Mouse (Mus musculus) forebrain, embryonic 11.5 days (tissue): ENCODE data around the gene Phf21b. TPM values are rescaled to one million over a fixed set of nuclear protein-coding genes. Genes with fewer than 3 reads are reported as not detected.
A peak's percentile ranks its signal among the peaks of the same experiment; 100 is the strongest.
"Not testable (repeated sequence)": the region's sequence is repeated elsewhere in the genome, so short reads cannot be mapped to it uniquely, and the experiment has no call there.

Source experiments
- ATAC-seq: fragments of 200-750 bp; cut with Nextera tagmentation; replicated peaks from 2 replicates; pipeline ENCODE4 v1.8.0; 2017; ENCODE audit warnings: moderate TSS enrichment; ENCODE audit not compliant: low FRiP score
- DNase-seq: peaks from one replicate; pipeline ENCODE4 v3.0.0-alpha.2; 2017; ENCODE audit warnings: low spot score
- H3K27ac ChIP-seq: fragments of 300-500 bp; sonication (generic); 2 replicates; pipeline ENCODE4 v1.5.1; 2014; ENCODE audit warnings: low read depth, low read length
- H3K27me3 ChIP-seq: fragments of 300-500 bp; sonication (generic); 2 replicates; pipeline ENCODE4 v1.6.1; 2014; ENCODE audit warnings: mild to moderate bottlenecking, low read length, mixed read lengths; ENCODE audit not compliant: control insufficient read depth, insufficient read depth
- H3K36me3 ChIP-seq: fragments of 300-500 bp; sonication (generic); 2 replicates; pipeline ENCODE4 v1.6.1; 2014; ENCODE audit warnings: mild to moderate bottlenecking, low read length, moderate library complexity, mixed read lengths; ENCODE audit not compliant: control insufficient read depth, insufficient read depth
- H3K4me1 ChIP-seq: fragments of 300-500 bp; sonication (generic); replicated peaks from 2 replicates; pipeline ENCODE4 v1.6.1; 2014; ENCODE audit warnings: low read length, mixed read lengths; ENCODE audit not compliant: control insufficient read depth, insufficient read depth
- H3K4me2 ChIP-seq: fragments of 300-500 bp; sonication (generic); 2 replicates; pipeline ENCODE4 v1.6.1; 2014; ENCODE audit warnings: low read depth, mild to moderate bottlenecking, low read length, moderate library complexity, mixed read lengths; ENCODE audit not compliant: severe bottlenecking
- H3K4me3 ChIP-seq: fragments of 300-500 bp; sonication (generic); 2 replicates; pipeline ENCODE4 v1.5.1; 2014; ENCODE audit warnings: low read depth, low read length
- H3K9ac ChIP-seq: fragments of 300-500 bp; sonication (generic); 2 replicates; pipeline ENCODE4 v1.6.1; 2014; ENCODE audit warnings: low read length
- H3K9me3 ChIP-seq: fragments of 300-500 bp; sonication (generic); 2 replicates; pipeline ENCODE4 v1.6.1; 2016; ENCODE audit warnings: low read length, mixed read lengths; ENCODE audit not compliant: control insufficient read depth
- WGBS: fragments of 180-500 bp; shearing (Covaris S2); extraction: QIAGEN DNeasy Blood & Tissue Kit; methylation state at CpG from one replicate; pipeline ENCODE4 v1.1.7; 2014; 5-methylcytosine and 5-hydroxymethylcytosine counted together
- polyA plus RNA-seq: library from polyadenylated mRNA; unstranded; fragments of >200 nt; fragmentation: Nextera tagmentation; extraction: Ambion mirVana; gene quantifications from 2 replicates; pipeline ENCODE4 v1.2.1, GENCODE M21; 2014

The Phf21b gene
- polyA plus RNA-seq, 1 experiment from 2014 or later: 26.6 TPM

GRCm38 (mm10) chr15:84775421-84776174 is 80.3 kb downstream of the Phf21b start:
- ATAC-seq: no peak
- no peaks in the 10 kb centered on the region for H3K9me3 ChIP-seq
- 40% methylated on average over 20 of the region's 20 CpGs for WGBS

GRCm38 (mm10) chr15:84772191-84773111 is 83.4 kb downstream of the Phf21b start:
- no peak overlapping the region for H3K4me2 ChIP-seq
- H3K27me3 ChIP-seq: no peaks in the 10 kb centered on the region
- DNase-seq: no peak
- 0 out of 2 replicates have a peak, but pooled peaks have one; percentile 15 for ATAC-seq
- 87% methylated on average over 21 of the region's 21 CpGs for WGBS
- H3K9me3 ChIP-seq: no peaks in the 10 kb centered on the region
- H3K4me1 ChIP-seq: peaks cover 4% of the 10 kb centered on the region; the same call in 1 of the 2 replicates
- no peak overlapping the region for H3K4me3 ChIP-seq
- no peak overlapping the region for H3K27ac ChIP-seq
- no peaks in the 10 kb centered on the region for H3K36me3 ChIP-seq
- H3K9ac ChIP-seq: no peak overlapping the region

More at GRCm38 (mm10) chr15:84775421-84776174, 80.3 kb downstream of the Phf21b start:
- H3K27me3 ChIP-seq: no peaks in the 10 kb centered on the region
- peaks cover 4% of the 10 kb centered on the region; the same call in 1 of the 2 replicates for H3K4me1 ChIP-seq
- no peak for DNase-seq
- H3K27ac ChIP-seq: peak overlapping the region; percentile 34; the same call in 1 of the 2 replicates
- H3K4me3 ChIP-seq: no peak overlapping the region
- H3K9ac ChIP-seq: peak overlapping the region; percentile 35; the same call in 1 of the 2 replicates
- H3K4me2 ChIP-seq: no peak overlapping the region
- H3K36me3 ChIP-seq: no peaks in the 10 kb centered on the region

- Histone ChIP-seq H3K4me3 (no peak overlapping the region), H3K27me3 (no peaks in the 10 kb centered on the region), H3K27ac (no peak overlapping the region), H3K36me3 (no peaks in the 10 kb centered on the region), H3K9me3 (no peaks in the 10 kb centered on the region), H3K9ac (no peak overlapping the region), H3K4me1 (no peaks in the 10 kb centered on the region; the same call in 1 of the 2 replicates), H3K4me2 (no peak overlapping the region)
- no peak for ATAC-seq
- DNase-seq: no peak
- 86% methylated on average over 11 of the region's 11 CpGs for WGBS
Measured at GRCm38 (mm10) chr15:84769641-84770341, 86.1 kb downstream of the Phf21b start.

- not testable (repeated sequence) for H3K27ac ChIP-seq, H3K9me3 ChIP-seq, H3K4me3 ChIP-seq, ATAC-seq, H3K9ac ChIP-seq, H3K4me1 ChIP-seq, H3K36me3 ChIP-seq, DNase-seq, H3K4me2 ChIP-seq, H3K27me3 ChIP-seq
- 82% methylated on average over 3 of the region's 4 CpGs for WGBS
Measured at GRCm38 (mm10) chr15:84768531-84768930, 87.3 kb downstream of the Phf21b start.

- H3K4me2 ChIP-seq: no peak overlapping the region
- H3K9ac ChIP-seq: no peak overlapping the region
- no peak overlapping the region for H3K4me3 ChIP-seq
- no peaks in the 10 kb centered on the region for H3K9me3 ChIP-seq
- H3K36me3 ChIP-seq: no peaks in the 10 kb centered on the region
- no peaks in the 10 kb centered on the region for H3K4me1 ChIP-seq
- DNase-seq: no peak
- no peak overlapping the region for H3K27ac ChIP-seq
- ATAC-seq: no peak
- WGBS: 40% methylated on average over 10 of the region's 10 CpGs
- H3K27me3 ChIP-seq: no peaks in the 10 kb centered on the region
Measured at GRCm38 (mm10) chr15:84766621-84767020, 89.2 kb downstream of the Phf21b start.

GRCm38 (mm10) chr15:84763423-84763812 is 92.4 kb downstream of the Phf21b start:
- no peaks in the 10 kb centered on the region for H3K4me1 ChIP-seq
- 31% methylated on average over 7 of the region's 7 CpGs for WGBS
- no peak overlapping the region for H3K4me2 ChIP-seq
- H3K4me3 ChIP-seq: no peak overlapping the region
- H3K9me3 ChIP-seq: no peaks in the 10 kb centered on the region
- H3K36me3 ChIP-seq: no peaks in the 10 kb centered on the region
- H3K27me3 ChIP-seq: no peaks in the 10 kb centered on the region
- no peak overlapping the region for H3K9ac ChIP-seq
- DNase-seq: no peak
- no peak for ATAC-seq
- H3K27ac ChIP-seq: no peak overlapping the region

- H3K36me3 ChIP-seq: no peaks in the 10 kb centered on the region
- no peaks in the 10 kb centered on the region for H3K27me3 ChIP-seq
- 75% methylated on average over 8 of the region's 8 CpGs for WGBS
- H3K4me2 ChIP-seq: no peak overlapping the region
- H3K27ac ChIP-seq: no peak overlapping the region
- no peak for ATAC-seq
- no peak overlapping the region for H3K9ac ChIP-seq
- no peak for DNase-seq
- H3K4me1 ChIP-seq: no peaks in the 10 kb centered on the region
- H3K4me3 ChIP-seq: no peak overlapping the region
- H3K9me3 ChIP-seq: no peaks in the 10 kb centered on the region
Measured at GRCm38 (mm10) chr15:84762712-84763422, 93.0 kb downstream of the Phf21b start.

- no peaks in the 10 kb centered on the region for H3K9me3 ChIP-seq
- H3K4me3 ChIP-seq: no peak overlapping the region
- WGBS: 27% methylated on average over 4 of the region's 4 CpGs
- no peaks in the 10 kb centered on the region for H3K36me3 ChIP-seq
- no peak for ATAC-seq
- no peak overlapping the region for H3K27ac ChIP-seq
- H3K4me1 ChIP-seq: peaks cover 11% of the 10 kb centered on the region; the same call in 1 of the 2 replicates
- peak; percentile 85 for DNase-seq
- peaks cover 3% of the 10 kb centered on the region; the same call in 1 of the 2 replicates for H3K27me3 ChIP-seq
- no peak overlapping the region for H3K9ac ChIP-seq
- H3K4me2 ChIP-seq: no peak overlapping the region
Measured at GRCm38 (mm10) chr15:84758493-84758892, 97.4 kb downstream of the Phf21b start.
